Mouse (Mus musculus) hindbrain, embryonic 15.5 days (tissue): ENCODE measurements around the gene Pkp3. TPM values are rescaled to one million over a fixed set of nuclear protein-coding genes. Genes with fewer than 3 reads are reported as not detected.
A peak's percentile ranks its signal among the peaks of the same experiment; 100 is the strongest.

Source experiments
- ATAC-seq: fragments of 200-750 bp; cut with Nextera tagmentation; 2 replicates; pipeline ENCODE4 v1.8.0; 2017; ENCODE audit warnings: low read depth, moderate number of reproducible peaks, moderate TSS enrichment; ENCODE audit not compliant: low FRiP score
- H3K27ac ChIP-seq: fragments of 300-500 bp; sonication (generic); replicated peaks from 2 replicates; pipeline ENCODE4 v1.5.1; 2015; ENCODE audit warnings: mild to moderate bottlenecking, inconsistent platforms
- H3K27me3 ChIP-seq: fragments of 300-500 bp; sonication (generic); 2 replicates; pipeline ENCODE4 v1.6.1; 2015; ENCODE audit warnings: control low read depth, inconsistent platforms
- H3K36me3 ChIP-seq: fragments of 300-500 bp; sonication (generic); 2 replicates; pipeline ENCODE4 v1.6.1; 2015; ENCODE audit warnings: control low read depth, inconsistent platforms
- H3K4me1 ChIP-seq: fragments of 300-500 bp; sonication (generic); replicated peaks from 2 replicates; pipeline ENCODE4 v1.6.1; 2015; ENCODE audit warnings: control low read depth, inconsistent platforms
- H3K4me2 ChIP-seq: fragments of 300-500 bp; sonication (generic); 2 replicates; pipeline ENCODE4 v1.6.1; 2015; ENCODE audit warnings: moderate library complexity, mild to moderate bottlenecking, inconsistent platforms
- H3K4me3 ChIP-seq: fragments of 300-500 bp; sonication (generic); 2 replicates; pipeline ENCODE4 v1.5.1; 2015; ENCODE audit warnings: mild to moderate bottlenecking, inconsistent platforms
- H3K9ac ChIP-seq: fragments of 300-500 bp; sonication (generic); 2 replicates; pipeline ENCODE4 v1.6.1; 2015; ENCODE audit warnings: inconsistent platforms
- H3K9me3 ChIP-seq: fragments of 300-500 bp; sonication (generic); 2 replicates; pipeline ENCODE4 v1.6.1; 2016; ENCODE audit warnings: control low read depth, inconsistent platforms
- WGBS: fragments of 180-500 bp; shearing (Covaris S2); methylation state at CpG from one replicate; pipeline ENCODE4 v1.1.7; 2015; 5-methylcytosine and 5-hydroxymethylcytosine counted together
- polyA plus RNA-seq: library from polyadenylated mRNA; unstranded; fragments of >200 nt; fragmentation: Nextera tagmentation; extraction: Ambion mirVana; gene quantifications from 2 replicates; pipeline ENCODE4 v1.2.1, GENCODE M21; 2015

Pkp3 gene
- polyA plus RNA-seq, 1 experiment from 2014 or later: 0.29 TPM

DNA sequence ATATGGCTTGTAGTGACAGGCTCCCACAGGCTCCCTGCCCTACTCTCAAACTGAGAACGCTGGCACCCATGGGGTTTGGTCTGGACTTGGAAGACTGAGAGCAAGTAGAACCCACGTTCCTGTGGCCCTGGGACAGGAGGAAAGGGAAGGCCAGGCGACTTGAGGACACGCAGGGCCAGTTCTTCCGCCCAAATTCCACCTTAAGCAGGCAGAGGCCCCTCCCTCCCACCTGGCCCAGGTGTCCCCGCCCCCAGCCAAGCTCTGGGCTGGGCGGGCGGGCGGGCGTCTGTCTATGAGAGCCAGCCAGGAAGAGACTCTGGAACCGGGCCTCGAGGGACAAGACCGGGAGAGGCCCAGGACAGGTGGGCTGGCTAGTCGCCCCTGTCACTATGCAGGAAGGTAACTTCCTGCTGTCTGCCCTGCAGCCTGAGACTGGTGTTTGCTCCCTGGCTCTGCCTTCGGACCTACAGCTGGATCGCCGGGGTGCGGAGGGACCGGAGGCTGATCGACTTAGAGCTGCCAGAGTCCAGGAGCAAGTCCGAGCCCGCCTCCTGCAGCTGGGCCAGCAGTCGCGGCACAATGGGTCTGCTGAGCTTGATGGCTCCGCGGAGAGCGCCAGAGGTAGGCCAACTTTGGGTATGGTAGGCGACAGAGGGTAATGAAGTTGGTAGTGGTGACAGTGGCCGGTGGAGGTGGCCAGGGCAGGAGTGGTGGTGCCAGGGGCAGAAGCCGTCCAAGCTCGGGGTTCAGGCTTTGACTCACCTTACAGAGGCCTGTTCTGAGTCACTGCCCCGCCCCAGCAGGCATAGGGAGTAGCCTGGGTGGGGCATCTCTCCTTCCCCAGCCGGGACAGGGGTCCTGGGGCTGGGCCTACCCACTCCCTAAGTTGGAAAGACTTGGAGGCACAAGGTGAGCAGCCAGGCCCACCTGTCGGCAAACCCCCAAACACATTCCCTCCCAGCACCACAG is 1.7 kb downstream of the Pkp3 start:
- no peaks in the 10 kb centered on the region for H3K4me1 ChIP-seq
- WGBS: 31% methylated on average over 34 of the region's 34 CpGs
- no peak overlapping the region for H3K27ac ChIP-seq
- ATAC-seq: no peak
- H3K4me2 ChIP-seq: no peak overlapping the region
- no peaks in the 10 kb centered on the region for H3K36me3 ChIP-seq
- H3K9me3 ChIP-seq: no peaks in the 10 kb centered on the region
- H3K4me3 ChIP-seq: no peak overlapping the region
- no peak overlapping the region for H3K9ac ChIP-seq
- H3K27me3 ChIP-seq: peaks cover 3% of the 10 kb centered on the region; the same call in 1 of the 2 replicates

DNA sequence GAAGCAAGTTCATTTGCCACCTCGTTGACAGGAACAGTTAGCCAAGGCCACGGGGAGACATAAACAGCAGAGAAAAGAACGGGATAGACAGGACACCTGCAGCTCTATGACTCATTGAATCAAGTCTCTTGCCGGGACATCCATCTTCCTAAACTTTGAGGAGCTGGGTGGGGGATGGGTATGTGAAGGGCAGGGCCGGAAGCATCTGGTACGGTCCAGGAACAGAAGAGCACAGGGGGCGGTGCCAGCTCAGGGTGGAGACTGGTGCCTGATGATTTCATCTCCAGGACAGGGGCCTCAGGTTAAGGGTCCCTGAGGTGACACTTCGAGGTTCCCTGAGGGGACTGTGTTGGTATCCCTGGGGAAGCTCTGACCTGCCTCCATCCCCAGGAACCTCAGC is 9.9 kb downstream of the Pkp3 start:
- Histone ChIP-seq H3K9ac (no peak overlapping the region), H3K27me3 (peaks cover 32% of the 10 kb centered on the region), H3K36me3 (no peaks in the 10 kb centered on the region), H3K4me2 (no peak overlapping the region), H3K27ac (no peak overlapping the region), H3K4me3 (no peak overlapping the region), H3K4me1 (peaks cover 7% of the 10 kb centered on the region), H3K9me3 (no peaks in the 10 kb centered on the region)
- ATAC-seq: no peak
- 42% methylated on average over 8 of the region's 8 CpGs for WGBS

DNA sequence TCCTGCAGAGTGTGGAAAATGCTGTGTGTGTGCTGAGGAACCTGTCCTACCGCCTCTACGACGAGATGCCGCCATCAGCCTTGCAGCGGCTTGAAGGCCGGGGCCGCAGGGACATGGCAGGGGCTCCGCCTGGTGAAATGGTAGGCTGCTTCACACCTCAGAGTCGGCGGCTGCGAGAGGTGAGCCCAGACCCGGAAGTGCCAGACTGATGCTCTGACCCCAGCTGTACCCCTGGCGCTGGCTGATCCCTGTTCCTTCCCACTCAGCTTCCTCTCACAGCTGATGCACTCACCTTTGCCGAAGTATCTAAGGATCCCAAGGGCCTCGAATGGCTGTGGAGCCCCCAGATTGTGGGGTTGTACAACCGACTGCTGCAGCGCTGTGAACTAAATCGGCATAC is 10.5 kb downstream of the Pkp3 start:
- H3K27me3 ChIP-seq: peaks cover 35% of the 10 kb centered on the region
- WGBS: 22% methylated on average over 18 of the region's 18 CpGs

DNA sequence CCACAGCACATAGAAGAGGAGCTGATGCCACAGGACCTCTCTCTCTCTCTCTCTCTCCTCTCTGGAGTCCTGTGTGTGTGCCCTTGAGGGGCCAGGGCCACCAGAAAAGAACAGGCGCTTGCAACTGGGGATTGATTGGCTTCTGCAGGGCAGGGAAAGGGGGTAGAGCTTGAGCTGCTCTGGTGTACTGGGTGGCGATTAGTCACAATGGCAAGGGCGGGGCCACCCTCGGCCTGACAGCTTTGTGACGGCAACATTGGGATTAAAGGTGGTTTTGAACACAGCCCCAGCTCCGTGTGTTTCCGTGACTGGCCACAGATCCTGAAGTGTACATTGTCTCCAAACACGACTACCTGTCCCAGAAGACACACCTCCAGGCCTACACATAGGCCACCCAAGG is 12.2 kb downstream of the Pkp3 start:
- Histone ChIP-seq H3K4me1 (peaks cover 7% of the 10 kb centered on the region), H3K9me3 (no peaks in the 10 kb centered on the region), H3K9ac (no peak overlapping the region), H3K36me3 (no peaks in the 10 kb centered on the region), H3K27me3 (peaks cover 35% of the 10 kb centered on the region), H3K27ac (no peak overlapping the region), H3K4me3 (no peak overlapping the region), H3K4me2 (no peak overlapping the region)
- no peak for ATAC-seq
- 54% methylated on average over 8 of the region's 8 CpGs for WGBS

More for the DNA sequence above, 10.5 kb downstream of the Pkp3 start:
- Histone ChIP-seq H3K9ac (no peak overlapping the region), H3K36me3 (no peaks in the 10 kb centered on the region), H3K4me2 (no peak overlapping the region), H3K9me3 (no peaks in the 10 kb centered on the region), H3K4me1 (peaks cover 7% of the 10 kb centered on the region), H3K27ac (no peak overlapping the region), H3K4me3 (no peak overlapping the region)
- ATAC-seq: no peak

DNA sequence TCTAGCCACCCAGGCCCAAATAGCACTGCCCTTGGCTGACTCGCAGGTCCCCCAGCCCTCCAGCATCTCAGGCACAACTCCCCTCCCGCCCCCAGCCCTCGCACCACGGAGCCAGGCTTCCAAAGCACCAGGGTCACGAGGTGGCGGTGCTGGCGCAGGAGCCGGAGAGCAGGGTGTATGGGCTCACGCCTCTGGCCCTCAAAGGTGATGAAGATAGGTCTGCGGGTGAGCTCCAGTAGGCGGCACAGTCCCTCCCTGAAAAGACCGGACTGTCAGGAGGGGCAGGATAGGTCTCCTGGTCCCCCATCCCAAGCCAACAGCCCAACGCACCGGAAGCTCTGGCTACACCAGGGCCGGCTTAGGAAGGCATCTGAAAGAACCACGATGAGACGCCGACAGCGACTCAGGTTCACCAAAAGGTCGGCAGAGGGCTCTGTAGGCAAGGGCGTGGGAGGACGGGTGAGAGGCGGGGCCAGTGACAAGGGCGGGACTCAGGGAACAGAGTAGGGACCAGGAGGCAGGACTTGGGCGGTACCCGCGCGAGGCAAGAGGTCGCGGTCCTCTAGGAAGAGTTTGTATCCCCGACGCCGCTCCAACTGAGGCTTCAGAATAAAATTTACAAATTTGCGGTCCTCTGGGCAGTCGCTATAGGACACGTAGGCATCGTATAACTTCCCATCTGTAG is 14.2 kb downstream of the Pkp3 start:
- Histone ChIP-seq H3K4me1 (peaks cover 7% of the 10 kb centered on the region), H3K9me3 (no peaks in the 10 kb centered on the region), H3K4me3 (peak overlapping the region; percentile 20), H3K36me3 (no peaks in the 10 kb centered on the region), H3K27me3 (peaks cover 35% of the 10 kb centered on the region), H3K27ac (no peak overlapping the region), H3K9ac (no peak overlapping the region), H3K4me2 (peak overlapping the region; percentile 48)
- ATAC-seq: peak; percentile 83
- 9% methylated on average over 37 of the region's 37 CpGs for WGBS

DNA sequence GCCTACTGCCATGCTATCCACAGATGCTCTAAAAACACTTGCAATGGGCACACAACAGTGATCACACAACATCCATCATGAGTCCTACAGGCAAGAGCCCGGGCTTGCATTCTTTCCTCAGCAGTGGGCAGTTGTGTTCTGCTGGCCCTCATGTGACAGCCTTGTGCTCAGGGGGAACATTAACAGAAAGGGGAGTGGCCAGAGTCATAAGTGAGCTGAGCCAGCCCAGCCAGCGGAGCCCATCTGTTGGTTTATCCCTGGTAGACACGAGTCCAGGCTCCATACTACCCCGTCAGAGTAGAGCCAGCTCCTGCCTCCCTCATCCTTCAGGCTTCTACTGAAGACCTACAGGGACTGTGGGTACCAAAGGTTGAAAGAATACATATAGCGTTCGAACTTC is 15.9 kb downstream of the Pkp3 start:
- Histone ChIP-seq H3K4me3 (no peak overlapping the region), H3K4me2 (no peak overlapping the region), H3K36me3 (no peaks in the 10 kb centered on the region), H3K4me1 (peaks cover 7% of the 10 kb centered on the region), H3K9me3 (no peaks in the 10 kb centered on the region), H3K9ac (no peak overlapping the region), H3K27me3 (peaks cover 36% of the 10 kb centered on the region), H3K27ac (no peak overlapping the region)
- no peak for ATAC-seq
- WGBS: 79% methylated on average over 6 of the region's 6 CpGs

DNA sequence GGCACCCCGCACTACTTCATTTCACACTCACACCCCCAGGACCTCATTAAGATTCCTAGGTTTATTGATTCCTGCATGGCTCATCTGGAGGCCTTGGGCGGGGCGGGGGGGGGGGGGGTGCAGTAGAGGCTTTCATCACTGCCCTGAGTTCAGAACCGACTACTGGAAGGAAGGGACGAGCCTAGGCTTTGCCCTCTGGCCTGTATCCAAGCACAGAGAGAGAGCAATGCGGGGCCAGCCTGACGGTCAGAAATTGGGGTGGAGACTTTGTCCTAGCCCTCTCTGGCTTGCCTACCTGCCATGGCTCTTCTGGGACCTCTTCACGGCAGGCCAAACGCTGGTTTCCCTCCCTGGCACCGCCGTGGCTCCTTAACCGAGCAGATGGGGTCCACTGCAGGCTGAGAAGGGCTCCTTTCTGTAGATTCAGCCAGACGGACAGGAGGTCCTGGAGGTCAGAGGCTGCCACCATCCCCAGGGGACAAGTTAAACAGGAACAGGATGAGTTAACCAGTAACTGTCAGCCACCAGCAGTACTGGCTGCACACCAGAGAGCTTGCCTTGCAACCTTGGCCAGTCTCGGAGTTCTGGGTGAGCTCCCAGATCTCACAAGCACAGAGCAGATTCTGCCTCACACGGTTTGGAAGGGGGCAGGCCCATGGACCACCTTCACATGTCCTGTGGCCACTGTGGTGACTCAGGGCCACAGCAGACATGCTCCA is 16.6 kb downstream of the Pkp3 start:
- Histone ChIP-seq H3K9ac (no peak overlapping the region), H3K9me3 (no peaks in the 10 kb centered on the region), H3K27ac (no peak overlapping the region), H3K36me3 (no peaks in the 10 kb centered on the region), H3K4me2 (no peak overlapping the region), H3K4me1 (peaks cover 11% of the 10 kb centered on the region), H3K4me3 (no peak overlapping the region), H3K27me3 (peaks cover 36% of the 10 kb centered on the region)
- no peak for ATAC-seq
- 51% methylated on average over 15 of the region's 15 CpGs for WGBS

DNA sequence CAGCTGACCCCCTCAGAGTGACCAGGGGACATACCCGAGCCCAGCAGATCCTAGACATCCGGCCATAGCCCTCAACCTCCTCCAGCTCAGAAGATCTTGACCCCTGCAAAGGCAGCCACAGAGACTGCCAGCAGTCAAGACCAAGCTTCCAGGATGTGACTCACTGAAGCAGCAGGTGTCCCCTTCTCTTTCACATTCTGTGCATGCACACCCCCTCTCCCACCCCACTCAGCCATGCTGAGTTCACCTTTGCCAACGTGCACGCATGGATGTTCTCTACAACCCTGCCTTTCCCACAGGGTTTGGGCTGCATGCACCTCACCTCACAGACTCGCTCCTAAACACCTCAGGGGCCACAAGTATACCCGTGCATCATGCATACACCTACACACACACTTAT is 18.0 kb downstream of the Pkp3 start:
- Histone ChIP-seq H3K4me3 (no peak overlapping the region), H3K27ac (no peak overlapping the region), H3K9ac (no peak overlapping the region), H3K4me1 (peaks cover 21% of the 10 kb centered on the region), H3K27me3 (peaks cover 48% of the 10 kb centered on the region), H3K4me2 (no peak overlapping the region), H3K36me3 (no peaks in the 10 kb centered on the region), H3K9me3 (no peaks in the 10 kb centered on the region)
- WGBS: 82% methylated on average over 6 of the region's 6 CpGs
- no peak for ATAC-seq

DNA sequence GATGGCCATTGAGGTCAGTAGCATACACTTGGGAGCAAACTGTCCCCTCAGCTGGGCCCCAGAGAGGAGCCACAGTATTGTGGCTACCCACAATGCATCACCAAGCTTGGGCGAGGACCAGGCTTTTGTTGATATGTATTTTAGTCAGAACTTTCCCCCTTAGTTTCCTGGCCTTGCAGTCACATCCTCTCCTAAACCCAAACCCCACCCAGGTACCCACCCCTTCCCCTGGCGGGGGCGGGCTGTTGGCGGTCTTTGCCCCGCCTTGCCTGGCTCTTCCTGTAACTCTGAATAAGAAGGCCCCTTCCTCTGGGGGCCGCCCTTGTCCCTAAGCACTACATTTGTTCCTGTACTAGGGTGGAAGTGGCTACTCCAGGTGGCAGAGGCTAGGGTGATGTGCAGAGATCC is 18.6 kb downstream of the Pkp3 start:
- no peak overlapping the region for H3K4me2 ChIP-seq
- no peaks in the 10 kb centered on the region for H3K36me3 ChIP-seq
- H3K27me3 ChIP-seq: peaks cover 50% of the 10 kb centered on the region
- H3K9me3 ChIP-seq: no peaks in the 10 kb centered on the region
- no peak for ATAC-seq
- H3K27ac ChIP-seq: no peak overlapping the region
- peaks cover 21% of the 10 kb centered on the region for H3K4me1 ChIP-seq
- no peak overlapping the region for H3K4me3 ChIP-seq
- WGBS: 51% methylated on average over 6 of the region's 6 CpGs
- no peak overlapping the region for H3K9ac ChIP-seq

DNA sequence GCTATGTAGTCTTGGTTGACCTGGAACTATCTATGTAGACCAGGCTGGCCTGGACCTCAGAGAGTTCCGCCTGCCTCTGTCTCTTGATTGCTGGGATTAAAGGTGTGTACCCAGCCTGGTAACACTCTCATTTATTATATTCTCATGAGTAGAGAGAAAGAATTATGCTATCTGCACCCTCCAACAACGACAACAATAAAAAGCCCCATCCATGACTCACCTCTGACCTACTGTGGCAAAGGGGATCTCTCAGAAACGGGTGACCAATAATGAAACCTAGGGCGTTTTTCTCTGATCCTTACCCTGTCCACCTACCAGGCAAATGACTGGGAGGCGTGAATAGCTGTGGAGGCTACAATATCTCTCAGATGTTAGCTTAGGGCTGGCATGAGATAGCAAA is 19.2 kb downstream of the Pkp3 start:
- H3K27ac ChIP-seq: no peak overlapping the region
- no peak overlapping the region for H3K4me3 ChIP-seq
- H3K9me3 ChIP-seq: no peaks in the 10 kb centered on the region
- no peak for ATAC-seq
- no peaks in the 10 kb centered on the region for H3K36me3 ChIP-seq
- peaks cover 19% of the 10 kb centered on the region for H3K4me1 ChIP-seq
- no peak overlapping the region for H3K4me2 ChIP-seq
- 84% methylated on average over 5 of the region's 5 CpGs for WGBS
- no peak overlapping the region for H3K9ac ChIP-seq
- peaks cover 49% of the 10 kb centered on the region for H3K27me3 ChIP-seq

DNA sequence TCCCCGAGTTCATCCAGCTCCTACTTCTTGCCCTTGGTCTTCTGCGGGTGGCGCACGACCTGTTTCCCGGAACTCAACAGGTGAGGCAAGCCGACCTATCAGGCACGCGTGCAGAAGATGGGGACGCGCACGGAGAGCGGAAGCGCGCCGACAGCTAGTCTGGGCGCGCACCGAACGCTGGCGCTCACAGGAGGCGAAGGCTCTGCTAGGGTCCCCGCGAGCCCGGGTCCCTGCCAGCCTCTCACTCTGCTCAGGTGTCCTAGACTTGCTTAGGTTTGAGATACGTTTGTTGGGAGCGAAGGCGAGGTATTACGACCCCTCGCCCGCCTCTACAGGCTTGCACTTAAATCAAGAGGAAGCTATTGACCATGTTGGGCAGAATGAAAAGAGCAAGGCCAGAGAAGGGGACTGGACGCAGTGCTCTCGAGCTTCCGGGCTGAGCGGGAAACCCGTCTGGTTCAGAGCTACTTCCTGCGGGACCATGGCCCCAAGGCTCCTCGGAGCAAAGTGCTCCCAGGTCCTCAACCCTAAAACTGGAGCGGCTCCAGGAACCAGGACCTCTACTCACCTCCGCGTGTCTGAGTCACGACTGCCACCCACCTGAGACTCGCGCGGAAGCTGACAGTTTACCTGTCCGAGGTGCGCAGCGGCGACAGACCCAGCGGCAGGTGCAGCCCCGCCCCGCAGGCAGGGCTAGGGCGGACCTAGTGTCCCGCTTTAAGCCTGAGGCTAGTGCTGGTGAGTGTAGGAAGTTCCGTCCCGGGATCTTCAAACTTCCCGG is 22.1 kb downstream of the Pkp3 start, which contains the start of gene Sigirr:
Gene Sigirr (minus strand): TSS at position 662 of the 781 bp plus-strand sequence.
- 0 out of 2 replicates have a peak, but pooled peaks have one; percentile 42 for ATAC-seq
- H3K4me1 ChIP-seq: peaks cover 13% of the 10 kb centered on the region
- no peaks in the 10 kb centered on the region for H3K36me3 ChIP-seq
- WGBS: 2% methylated on average over 56 of the region's 56 CpGs
- peak within 1 kb of the TSS; percentile 87 for H3K4me2 ChIP-seq
- H3K4me3 ChIP-seq: peak within 1 kb of the TSS; percentile 48
- H3K27me3 ChIP-seq: peaks cover 42% of the 10 kb centered on the region
- H3K9ac ChIP-seq: peak within 1 kb of the TSS; percentile 43
- no peak within 1 kb of the TSS for H3K27ac ChIP-seq
- no peaks in the 10 kb centered on the region for H3K9me3 ChIP-seq
